Mouse (Mus musculus): ENCODE measurements around the gene Tmem198. TPM values are rescaled to one million over a fixed set of nuclear protein-coding genes. Genes with fewer than 3 reads are reported as not detected.

The Tmem198 gene
- polyA plus RNA-seq, 1 experiment, result 0.04 TPM

DNA sequence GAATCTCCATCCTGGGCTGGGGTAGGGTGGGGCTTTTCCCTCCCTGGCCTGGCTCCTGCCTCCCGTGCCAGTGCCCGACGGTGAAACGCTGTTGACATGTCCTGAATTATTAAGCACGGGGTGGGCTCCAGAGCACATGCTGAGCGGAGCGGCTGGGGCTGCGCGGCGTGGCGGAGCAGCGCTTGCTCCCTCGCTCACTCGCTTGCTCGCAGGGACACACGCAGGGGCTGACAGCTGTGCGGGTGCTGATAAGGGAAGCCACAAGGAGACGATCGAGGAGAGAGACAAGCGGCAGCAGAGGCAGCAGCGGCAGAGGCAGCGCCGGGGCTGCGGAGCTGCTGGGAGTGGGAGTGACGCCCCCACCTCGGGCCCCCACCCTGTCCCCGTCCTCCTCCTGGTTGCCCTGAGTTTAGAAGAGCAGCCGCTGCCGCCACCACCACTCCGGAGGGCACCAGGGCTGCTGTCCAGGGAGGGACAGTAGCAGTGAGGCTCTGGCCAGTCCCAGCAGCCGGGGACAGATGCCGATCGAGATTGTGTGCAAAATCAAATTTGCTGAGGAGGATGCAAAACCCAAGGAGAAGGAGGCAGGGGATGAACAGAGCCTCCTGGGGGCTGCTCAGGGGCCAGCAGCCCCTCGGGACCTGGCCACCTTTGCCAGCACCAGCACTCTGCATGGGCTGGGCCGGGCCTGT lies 28.9 kb upstream of the Tmem198 start, which contains the start of gene Asic4:
Gene Asic4, plus strand, starts transcription at position 123 of the 692 bp plus-strand sequence.
- Histone ChIP-seq H3K9me3 (ENCODE audit: control insufficient read depth, low read length) (no peaks in the 10 kb centered on the region; the same call in 1 of the 2 replicates), H3K4me1 (ENCODE audit: control insufficient read depth) (peaks cover 58% of the 10 kb centered on the region), H3K36me3 (ENCODE audit: control insufficient read depth) (no peaks in the 10 kb centered on the region), H3K4me3 (replicated peaks) (peak within 1 kb of the TSS; percentile 36), H3K27me3 (ENCODE audit: control insufficient read depth) (peaks cover 98% of the 10 kb centered on the region)
- TF ChIP-seq TAL1 (IDR thresholded peaks at IDR 0.05; ENCODE audit: low read length), result peak; percentile 74
- TF ChIP-seq GATA1 (IDR thresholded peaks at IDR 0.05; ENCODE audit: low read length), result peak; percentile 18; the same call in 1 of the 2 replicates

DNA sequence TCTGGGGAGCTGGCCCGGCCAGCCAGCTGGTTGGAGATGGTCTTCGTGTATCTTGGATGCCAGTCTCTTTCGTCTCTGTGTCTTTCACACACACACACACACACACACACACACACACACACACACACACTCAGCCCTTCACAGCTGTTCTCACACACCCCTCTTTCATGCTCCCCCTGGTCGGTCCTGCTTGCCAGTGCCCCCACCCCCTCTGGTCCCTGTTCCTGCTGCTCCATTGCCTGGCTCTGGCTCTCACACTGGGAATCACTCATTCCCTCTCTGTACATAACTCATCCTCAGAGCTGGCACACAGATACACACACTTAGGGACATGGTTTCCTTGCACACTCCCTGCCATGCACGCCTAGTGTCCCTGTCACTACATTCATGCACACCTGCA lies 27.4 kb upstream of the Tmem198 start:
- no peak for TF ChIP-seq TAL1 (IDR thresholded peaks at IDR 0.05; ENCODE audit: low read length)
- no peak for TF ChIP-seq GATA1 (IDR thresholded peaks at IDR 0.05; ENCODE audit: low read length)
- Histone ChIP-seq H3K4me1 (ENCODE audit: control insufficient read depth) (peaks cover 47% of the 10 kb centered on the region), H3K27me3 (ENCODE audit: control insufficient read depth) (peaks cover 100% of the 10 kb centered on the region), H3K36me3 (ENCODE audit: control insufficient read depth) (no peaks in the 10 kb centered on the region), H3K4me3 (replicated peaks) (no peak overlapping the region), H3K9me3 (ENCODE audit: control insufficient read depth, low read length) (no peaks in the 10 kb centered on the region; the same call in 1 of the 2 replicates)

DNA sequence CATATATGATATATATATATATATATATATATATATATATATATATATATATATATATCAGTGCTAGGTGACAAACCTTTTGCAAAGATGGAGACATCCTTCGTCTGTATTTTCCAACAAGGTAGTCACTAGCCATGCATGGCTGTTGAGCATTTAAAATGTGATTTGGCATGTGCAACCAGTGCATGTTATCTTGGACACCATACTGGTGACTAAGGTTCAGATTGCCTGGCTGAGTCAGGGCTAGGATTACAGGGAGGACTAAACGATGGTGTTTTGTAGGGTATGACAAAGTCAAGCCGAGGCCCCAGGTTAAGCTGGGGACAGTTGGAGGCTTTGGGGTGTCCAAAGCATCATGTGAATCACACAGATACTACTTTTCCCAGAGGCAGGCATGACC lies 23.9 kb upstream of the Tmem198 start:
- Histone ChIP-seq H3K9me3 (ENCODE audit: control insufficient read depth, low read length) (no peaks in the 10 kb centered on the region; the same call in 1 of the 2 replicates), H3K36me3 (ENCODE audit: control insufficient read depth) (no peaks in the 10 kb centered on the region), H3K27me3 (ENCODE audit: control insufficient read depth) (peaks cover 99% of the 10 kb centered on the region), H3K4me1 (ENCODE audit: control insufficient read depth) (peaks cover 36% of the 10 kb centered on the region), H3K4me3 (replicated peaks) (no peak overlapping the region)
- no peak for TF ChIP-seq GATA1 (IDR thresholded peaks at IDR 0.05; ENCODE audit: low read length)
- no peak for TF ChIP-seq TAL1 (IDR thresholded peaks at IDR 0.05; ENCODE audit: low read length)

DNA sequence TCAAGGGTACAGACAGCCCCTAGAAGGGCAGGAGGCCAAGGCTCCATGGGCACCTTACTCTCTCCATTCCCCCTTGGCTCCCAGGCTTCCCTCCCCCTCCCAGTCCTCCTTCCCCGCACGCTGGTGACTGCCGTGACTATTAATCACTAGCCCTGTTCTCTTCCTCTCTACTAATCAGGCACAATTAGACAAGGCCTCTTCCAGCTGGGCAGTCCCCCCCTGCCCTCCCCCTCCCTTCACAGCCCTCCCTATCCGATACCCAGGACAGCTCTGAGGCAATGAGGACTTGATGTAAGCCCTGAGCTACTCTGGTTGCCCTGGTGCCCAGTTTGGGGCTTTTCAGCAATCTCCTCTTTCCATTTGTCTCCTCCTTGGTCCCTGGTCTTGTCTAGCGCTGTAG lies 23.4 kb upstream of the Tmem198 start:
- Histone ChIP-seq H3K27me3 (ENCODE audit: control insufficient read depth) (peaks cover 98% of the 10 kb centered on the region), H3K4me1 (ENCODE audit: control insufficient read depth) (peaks cover 31% of the 10 kb centered on the region)

DNA sequence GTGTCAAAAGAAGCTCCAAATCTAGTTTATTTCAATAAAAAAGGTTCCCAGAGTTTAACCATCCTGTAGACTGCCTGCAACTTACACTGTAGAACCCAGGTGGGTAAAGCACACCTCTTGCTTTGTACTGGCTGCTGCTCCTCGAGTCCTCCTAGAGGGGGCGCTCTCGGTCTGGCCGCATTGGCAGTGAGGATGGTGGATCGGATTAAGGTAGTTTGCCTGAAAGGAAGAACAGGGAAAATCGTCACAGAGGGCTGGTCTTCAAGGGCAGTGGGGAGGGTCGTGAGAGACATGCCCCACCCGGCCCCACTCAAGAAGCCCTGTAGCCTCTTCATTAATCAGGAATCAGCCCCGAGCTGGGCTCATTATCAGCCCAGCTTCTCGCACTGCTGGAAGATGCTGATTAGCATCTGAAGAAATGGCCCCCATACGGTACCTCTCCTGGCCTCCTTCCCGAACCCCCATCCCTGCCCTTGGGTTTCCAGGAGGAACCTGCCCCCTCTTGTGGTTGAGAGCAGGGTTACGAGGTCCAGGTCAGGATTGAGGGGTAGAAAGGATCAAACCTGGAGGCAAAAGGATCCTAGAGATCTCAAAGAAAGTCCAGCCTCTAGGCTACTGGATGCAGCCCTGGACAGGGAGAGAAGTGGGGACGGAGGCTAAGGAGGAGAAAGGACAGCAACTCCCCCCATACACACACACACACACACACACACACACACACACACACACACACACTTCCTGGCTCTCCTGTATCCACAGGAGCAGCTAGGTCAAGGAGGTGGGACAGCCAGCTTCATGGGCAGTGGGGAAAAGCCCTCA lies 22.4 kb upstream of the Tmem198 start:
- Histone ChIP-seq H3K36me3 (ENCODE audit: control insufficient read depth) (no peaks in the 10 kb centered on the region; the same call in 1 of the 2 replicates), H3K4me3 (replicated peaks) (no peak overlapping the region), H3K27me3 (ENCODE audit: control insufficient read depth) (peaks cover 95% of the 10 kb centered on the region), H3K4me1 (ENCODE audit: control insufficient read depth) (peaks cover 33% of the 10 kb centered on the region), H3K9me3 (ENCODE audit: control insufficient read depth, low read length) (peaks cover 3% of the 10 kb centered on the region; the same call in 1 of the 2 replicates)
- TF ChIP-seq TAL1 (IDR thresholded peaks at IDR 0.05; ENCODE audit: low read length) (no peak), GATA1 (IDR thresholded peaks at IDR 0.05; ENCODE audit: low read length) (no peak)

More for the DNA sequence above, 23.4 kb upstream of the Tmem198 start:
- no peaks in the 10 kb centered on the region for H3K36me3 ChIP-seq (ENCODE audit: control insufficient read depth)
- TF ChIP-seq TAL1 (IDR thresholded peaks at IDR 0.05; ENCODE audit: low read length), result no peak
- TF ChIP-seq GATA1 (IDR thresholded peaks at IDR 0.05; ENCODE audit: low read length), result no peak
- H3K9me3 ChIP-seq (ENCODE audit: control insufficient read depth, low read length), result no peaks in the 10 kb centered on the region; the same call in 1 of the 2 replicates
- H3K4me3 ChIP-seq (replicated peaks), result no peak overlapping the region

DNA sequence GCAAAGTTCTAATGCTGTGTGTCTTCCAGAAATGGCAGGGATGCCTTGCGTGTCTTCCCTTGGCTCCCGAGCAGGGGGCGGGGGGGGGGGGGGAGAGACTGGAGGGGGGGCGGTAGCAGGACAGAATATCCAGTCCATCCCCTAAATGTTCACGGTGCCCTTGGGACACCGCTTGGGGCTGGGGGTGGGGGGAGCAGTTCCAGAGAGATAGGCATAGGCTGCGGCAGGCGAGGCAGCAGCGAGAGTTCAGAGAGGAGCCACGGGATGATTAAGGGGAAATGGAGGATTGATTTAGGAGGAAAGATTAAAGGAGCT lies 21.7 kb upstream of the Tmem198 start:
- H3K4me1 ChIP-seq (ENCODE audit: control insufficient read depth), result peaks cover 40% of the 10 kb centered on the region
- H3K27me3 ChIP-seq (ENCODE audit: control insufficient read depth), result peaks cover 88% of the 10 kb centered on the region
- H3K36me3 ChIP-seq (ENCODE audit: control insufficient read depth), result no peaks in the 10 kb centered on the region; the same call in 1 of the 2 replicates
- TF ChIP-seq TAL1 (IDR thresholded peaks at IDR 0.05; ENCODE audit: low read length) (no peak), GATA1 (IDR thresholded peaks at IDR 0.05; ENCODE audit: low read length) (no peak)
- H3K4me3 ChIP-seq (replicated peaks), result no peak overlapping the region
- peaks cover 3% of the 10 kb centered on the region; the same call in 1 of the 2 replicates for H3K9me3 ChIP-seq (ENCODE audit: control insufficient read depth, low read length)

DNA sequence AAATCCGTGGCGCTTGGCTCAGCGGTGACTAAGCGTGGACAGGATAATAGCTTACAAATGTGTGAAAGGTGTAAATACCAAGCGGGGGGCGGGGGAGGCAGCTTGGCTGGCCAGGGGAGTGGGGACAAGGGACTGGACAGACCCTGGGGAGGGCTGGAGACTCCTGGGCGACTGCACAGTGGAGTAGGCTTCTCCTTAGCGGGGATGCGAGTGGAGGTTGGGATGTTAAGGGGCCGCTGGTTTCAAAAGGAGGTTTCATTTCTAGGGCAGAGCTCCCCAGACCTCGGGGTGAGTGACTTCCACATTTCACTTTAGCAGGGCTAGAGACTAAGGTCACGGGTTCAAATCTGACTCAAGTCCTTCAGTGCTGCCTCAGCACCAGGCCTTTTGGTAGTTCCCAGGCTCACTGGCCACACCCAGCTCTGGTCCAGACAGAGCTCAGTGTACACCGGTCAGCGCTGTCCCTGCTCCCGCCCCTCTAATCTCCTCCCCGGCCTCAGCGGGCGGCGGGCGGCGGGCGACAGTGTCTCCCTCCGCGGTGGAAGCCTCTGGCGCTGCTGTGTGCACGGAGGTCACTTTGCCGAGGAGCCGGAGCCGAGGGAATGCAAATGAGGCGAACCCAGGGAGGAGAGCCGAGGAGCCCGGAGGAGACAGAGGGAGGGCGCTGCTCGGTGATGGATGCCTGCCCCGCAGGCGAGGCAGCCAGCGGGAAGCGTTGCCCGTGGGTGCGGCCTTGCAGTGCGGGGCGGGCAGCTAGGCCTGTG lies 21.1 kb upstream of the Tmem198 start:
- H3K4me3 ChIP-seq (replicated peaks), result peak overlapping the region; percentile 23
- peaks cover 3% of the 10 kb centered on the region; the same call in 1 of the 2 replicates for H3K9me3 ChIP-seq (ENCODE audit: control insufficient read depth, low read length)
- TF ChIP-seq GATA1 (IDR thresholded peaks at IDR 0.05; ENCODE audit: low read length), result no peak
- H3K36me3 ChIP-seq (ENCODE audit: control insufficient read depth), result no peaks in the 10 kb centered on the region; the same call in 1 of the 2 replicates
- peaks cover 83% of the 10 kb centered on the region for H3K27me3 ChIP-seq (ENCODE audit: control insufficient read depth)
- H3K4me1 ChIP-seq (ENCODE audit: control insufficient read depth), result peaks cover 46% of the 10 kb centered on the region

DNA sequence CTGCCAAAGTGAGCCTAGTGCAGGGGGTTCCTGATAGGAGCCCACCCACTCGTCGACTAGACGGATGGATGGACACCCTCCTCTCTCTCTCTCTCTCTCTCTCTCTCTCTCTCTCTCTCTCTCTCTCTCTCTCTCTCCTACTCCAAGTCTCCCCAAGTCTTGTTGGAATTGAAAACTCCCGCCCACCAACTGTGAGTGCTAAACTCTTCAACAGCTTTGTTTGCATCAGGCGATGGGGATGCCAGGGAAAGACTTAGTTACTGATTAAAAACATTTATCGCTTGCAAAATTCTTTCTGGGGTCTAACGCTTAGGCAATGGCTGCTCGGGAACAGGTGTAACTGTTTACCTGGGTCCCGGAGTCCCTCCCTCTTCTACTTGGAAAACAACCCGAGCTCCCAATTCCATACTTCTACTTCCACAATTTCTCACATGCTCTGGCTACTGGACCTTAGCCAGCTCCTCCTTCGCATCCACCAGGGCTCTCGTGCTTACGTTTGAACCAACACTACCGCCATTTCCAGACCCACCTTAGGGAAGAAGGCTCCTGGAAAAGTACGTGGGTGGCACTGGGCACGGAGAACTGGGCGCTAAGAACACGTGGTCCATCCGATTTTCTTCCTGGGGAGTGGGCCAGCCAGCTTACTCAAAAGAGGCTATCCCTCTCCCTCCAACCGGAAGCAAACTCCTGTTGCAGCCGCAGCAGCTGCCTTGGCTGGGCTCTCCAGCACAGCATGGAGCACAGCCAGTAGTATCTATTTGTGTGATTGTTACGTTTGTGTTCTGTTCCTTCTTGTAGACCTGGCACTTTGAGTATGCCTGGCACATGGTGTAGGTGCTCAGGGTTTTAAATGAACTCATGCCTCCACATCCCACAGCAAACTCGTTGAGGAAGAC lies 20.3 kb upstream of the Tmem198 start:
- Histone ChIP-seq H3K9me3 (ENCODE audit: control insufficient read depth, low read length) (peaks cover 3% of the 10 kb centered on the region; the same call in 1 of the 2 replicates), H3K4me1 (ENCODE audit: control insufficient read depth) (peaks cover 54% of the 10 kb centered on the region), H3K4me3 (replicated peaks) (peak overlapping the region; percentile 23), H3K27me3 (ENCODE audit: control insufficient read depth) (peaks cover 74% of the 10 kb centered on the region), H3K36me3 (ENCODE audit: control insufficient read depth) (no peaks in the 10 kb centered on the region; the same call in 1 of the 2 replicates)
- TF ChIP-seq GATA1 (IDR thresholded peaks at IDR 0.05; ENCODE audit: low read length), result no peak
- no peak for TF ChIP-seq TAL1 (IDR thresholded peaks at IDR 0.05; ENCODE audit: low read length)
